Mouse (Mus musculus): ENCODE measurements around the gene Acsm3. TPM values are rescaled to one million over a fixed set of nuclear protein-coding genes. Genes with fewer than 3 reads are reported as not detected.

The Acsm3 gene
- polyA plus RNA-seq (2017; shearing (Covaris generic)) = not detected

DNA sequence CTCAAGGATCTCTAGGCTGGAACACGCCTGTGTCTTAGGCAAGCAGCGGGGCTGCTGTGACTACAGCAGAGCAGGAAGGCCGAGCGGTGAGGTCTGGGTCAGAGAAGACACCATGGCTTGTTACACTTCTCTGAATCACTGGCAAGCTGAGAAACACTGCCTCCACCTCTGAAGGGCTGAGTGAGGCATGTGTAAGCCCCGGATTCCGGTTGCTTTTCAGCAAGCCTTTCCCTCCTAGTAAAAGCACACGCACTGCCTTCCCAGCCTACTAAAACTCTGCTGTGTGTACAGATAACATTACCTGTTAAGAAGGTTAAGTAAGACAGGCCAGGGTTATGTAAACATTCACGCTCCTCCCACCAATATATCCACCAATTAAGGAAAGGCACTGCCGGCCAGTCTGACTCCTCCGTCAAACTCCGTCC is at the start of gene Acsm3:
Gene Acsm3, plus strand, starts transcription at position 397 of the 425 bp plus-strand sequence.

DNA sequence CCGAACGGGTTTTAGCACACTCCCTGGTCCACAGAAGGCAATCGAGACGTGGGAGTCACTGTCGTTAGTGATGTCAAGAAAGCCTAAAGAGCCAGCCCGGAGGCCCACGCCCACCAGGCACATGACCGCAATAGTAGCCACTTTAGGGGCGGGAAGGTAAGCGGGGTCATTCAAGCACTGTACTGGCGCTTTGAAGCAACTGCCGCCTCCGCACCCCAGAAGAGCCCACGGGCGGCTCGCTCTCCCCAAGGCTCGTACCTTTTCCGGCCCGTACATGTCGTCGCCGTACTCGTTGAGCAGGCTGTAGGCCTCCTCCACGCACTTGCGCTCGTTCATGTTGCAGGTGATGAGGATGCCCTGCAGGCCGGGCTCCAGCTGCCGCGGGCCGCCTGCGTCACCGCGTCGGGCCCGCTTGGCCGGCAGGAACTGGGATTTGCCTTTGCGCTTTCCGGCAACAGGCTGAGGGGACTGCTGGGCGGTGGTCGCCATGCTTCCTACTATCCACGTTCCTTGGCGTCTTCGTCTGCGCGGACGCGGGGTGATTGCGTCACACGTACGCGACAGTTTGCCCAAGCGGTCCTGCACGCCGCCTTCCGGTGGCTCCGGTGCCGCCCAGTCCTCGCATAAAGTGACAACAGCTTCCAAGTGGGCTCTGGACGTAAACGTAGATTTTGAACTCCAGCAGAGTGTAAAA is 40.3 kb upstream of the Acsm3 start, which contains the start of gene Thumpd1:
Gene Thumpd1, minus strand, starts transcription at position 546 of the 694 bp plus-strand sequence.

DNA sequence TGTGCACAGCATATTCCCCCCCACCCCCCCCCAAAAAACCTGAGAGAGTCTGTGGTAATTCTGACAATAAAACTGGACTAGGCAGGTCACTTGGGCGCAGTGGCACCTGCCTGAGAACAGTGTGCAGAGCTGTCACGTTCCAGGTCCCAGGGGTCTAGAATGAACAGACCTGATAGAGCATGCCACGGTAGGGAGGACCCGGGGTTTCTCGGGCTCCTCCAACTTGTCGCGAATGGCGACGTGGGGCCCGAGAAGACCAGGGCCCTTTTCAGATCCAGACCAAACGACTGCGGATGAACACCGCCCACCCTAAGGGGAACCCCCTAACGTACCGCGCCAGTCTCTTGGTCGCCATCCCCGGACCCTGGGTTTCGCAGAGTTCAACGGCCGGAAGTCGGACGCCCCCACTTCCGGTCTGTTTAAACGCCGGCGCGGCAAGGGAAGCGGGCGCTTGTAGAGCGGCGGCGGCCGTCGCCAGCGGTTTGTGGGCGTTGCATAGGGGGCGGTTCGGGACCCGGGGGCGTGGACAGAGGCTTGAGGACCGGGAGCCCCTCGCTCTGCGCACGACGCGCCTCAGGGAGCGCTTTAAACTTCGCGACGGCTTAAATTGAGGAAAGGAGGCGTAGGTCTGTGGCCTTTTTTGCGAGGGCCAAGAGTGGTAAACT is 33.0 kb downstream of the Acsm3 start, which contains the start of the genes Rexo5 and Eri2:
Gene Rexo5, plus strand, starts transcription at position 421 of the 665 bp plus-strand sequence.
Gene Eri2, minus strand, starts transcription at position 473 of the 665 bp plus-strand sequence.

Other genes with a start within 250 kb of the Acsm3 start
- gene Acsm5, start 241.5 kb upstream of the Acsm3 start, polyA plus RNA-seq (2017; shearing (Covaris generic)) = not detected
- not detected for gene Pdilt, start 237.4 kb upstream of the Acsm3 start, polyA plus RNA-seq (2017; shearing (Covaris generic))
- gene Acsm2, start 206.6 kb upstream of the Acsm3 start, polyA plus RNA-seq (2017; shearing (Covaris generic)) = not detected
- gene Acsm1, start 153.9 kb upstream of the Acsm3 start, polyA plus RNA-seq (2017; shearing (Covaris generic)) = not detected
- not detected for gene Acsm4, start 70.9 kb upstream of the Acsm3 start, polyA plus RNA-seq (2017; shearing (Covaris generic))
- 113 TPM for gene Thumpd1, start 40.1 kb upstream of the Acsm3 start, polyA plus RNA-seq (2017; shearing (Covaris generic))
- 34.3 TPM for gene Rexo5, start 33.1 kb downstream of the Acsm3 start, polyA plus RNA-seq (2017; shearing (Covaris generic))
- gene Eri2, start 33.1 kb downstream of the Acsm3 start, polyA plus RNA-seq (2017; shearing (Covaris generic)) = 7.7 TPM
- gene Lyrm1, start 134.9 kb downstream of the Acsm3 start, polyA plus RNA-seq (2017; shearing (Covaris generic)) = 6.7 TPM
- gene Dcun1d3, start 135.4 kb downstream of the Acsm3 start, polyA plus RNA-seq (2017; shearing (Covaris generic)) = 21.0 TPM

Data from naive thymus-derived CD4-positive, alpha-beta T cell, adult 5 months (primary cell).